Mouse (Mus musculus) MEL (cell line): ENCODE results near the gene Dnah14. TPM values are rescaled to one million over a fixed set of nuclear protein-coding genes. Genes with fewer than 3 reads are reported as not detected.

Experiments used
- DNase-seq: peaks from one replicate; pipeline ENCODE4 v3.0.0; 2011; ENCODE audit warnings: low read depth, low spot score
- H3K27ac ChIP-seq: 2 replicates; pipeline ENCODE4 v1.5.1; 2012; ENCODE audit warnings: low read depth, mild to moderate bottlenecking, control low read depth, low read length, moderate library complexity; ENCODE audit not compliant: control insufficient read depth
- H3K27me3 ChIP-seq, 2 experiments: fragments of 150-350 bp in 1 of 2; sonication (generic) in 1 of 2; 2 replicates each; pipeline ENCODE4 v1.6.1; 2012; ENCODE audit warnings: low read length in 2 of 2, mild to moderate bottlenecking in 2 of 2, improper control_type of control experiment in 1 of 2, moderate library complexity in 1 of 2; ENCODE audit not compliant: insufficient read depth in 2 of 2, control insufficient read depth in 1 of 2
- H3K36me3 ChIP-seq, 2 experiments: 2 replicates each; pipeline ENCODE4 v1.6.1; 2012 to 2014; ENCODE audit warnings: low read length in 2 of 2, improper control_type of control experiment in 1 of 2, inconsistent platforms in 1 of 2, mild to moderate bottlenecking in 1 of 2; ENCODE audit not compliant: insufficient read depth in 2 of 2, control insufficient read depth in 1 of 2
- H3K4me1 ChIP-seq, 2 experiments: fragments of 150-350 bp in 1 of 2; sonication (generic) in 1 of 2; 2 replicates each; pipeline ENCODE4 v1.6.1; 2012; ENCODE audit warnings: low read length in 2 of 2, improper control_type of control experiment in 1 of 2, mild to moderate bottlenecking in 1 of 2; ENCODE audit not compliant: insufficient read depth in 2 of 2, control insufficient read depth in 1 of 2
- H3K4me3 ChIP-seq, 2 experiments: fragments of 150-350 bp in 1 of 2; sonication (generic) in 1 of 2; 2 replicates each; pipeline ENCODE4 v1.5.1; 2012; ENCODE audit warnings: low read depth in 2 of 2, low read length in 2 of 2, mild to moderate bottlenecking in 2 of 2, moderate library complexity in 2 of 2, control low read depth in 1 of 2, improper control_type of control experiment in 1 of 2; ENCODE audit not compliant: control insufficient read depth in 1 of 2, insufficient read depth in 1 of 2
- H3K79me2 ChIP-seq: 2 replicates; pipeline ENCODE4 v1.6.1; 2012; ENCODE audit warnings: mild to moderate bottlenecking, low read length, moderate library complexity; ENCODE audit not compliant: control insufficient read depth, poor library complexity, insufficient read depth
- H3K9ac ChIP-seq: 2 replicates; pipeline ENCODE4 v1.6.1; 2012; ENCODE audit warnings: low read depth, mild to moderate bottlenecking, control low read depth, low read length, moderate library complexity; ENCODE audit not compliant: control insufficient read depth, poor library complexity, severe bottlenecking
- H3K9me3 ChIP-seq: fragments of 150-350 bp; sonication (generic); replicated peaks from 2 replicates; pipeline ENCODE4 v1.6.1; 2012; ENCODE audit warnings: mild to moderate bottlenecking, low read length, improper control_type of control experiment, moderate library complexity; ENCODE audit not compliant: insufficient read depth
- CHD2 ChIP-seq: IDR thresholded peaks from 2 replicates; pipeline ENCODE4 v1.6.1; 2011; ENCODE audit warnings: low read length, improper control_type of control experiment
- CTCF ChIP-seq, 3 experiments: IDR thresholded peaks in 2 of 3; conservative IDR thresholded peaks in 1 of 3; 2 replicates each; pipeline ENCODE4 v1.5.1; 2011 to 2012; ENCODE audit warnings: low read length in 3 of 3, low read depth in 2 of 3, mild to moderate bottlenecking in 2 of 3, improper control_type of control experiment in 1 of 3, inconsistent platforms in 1 of 3, mixed read lengths in 1 of 3, moderate library complexity in 1 of 3; ENCODE audit not compliant: control insufficient read depth in 1 of 3, insufficient read depth in 1 of 3, poor library complexity in 1 of 3, severe bottlenecking in 1 of 3
- E2F4 ChIP-seq: IDR thresholded peaks from 2 replicates; pipeline ENCODE4 v1.6.1; 2011; ENCODE audit warnings: low read depth, low read length, improper control_type of control experiment, borderline replicate concordance
- ETS1 ChIP-seq: IDR thresholded peaks from 2 replicates; pipeline ENCODE4 v1.6.1; 2012; ENCODE audit warnings: low read depth, mild to moderate bottlenecking, inconsistent platforms, low read length, improper control_type of control experiment, moderate library complexity
- GABPA ChIP-seq: IDR thresholded peaks from 2 replicates; pipeline ENCODE4 v1.6.1; 2012; ENCODE audit warnings: low read depth, mild to moderate bottlenecking, inconsistent platforms, low read length, improper control_type of control experiment, moderate library complexity
- GATA1 ChIP-seq: IDR thresholded peaks from 2 replicates; pipeline ENCODE4 v1.6.1; 2011; ENCODE audit warnings: low read depth, low read length, improper control_type of control experiment
- KAT2A ChIP-seq: conservative IDR thresholded peaks from 2 replicates; pipeline ENCODE4 v1.6.1; 2012; ENCODE audit warnings: low read depth, low read length, improper control_type of control experiment, inconsistent platforms
- MAFK ChIP-seq: IDR thresholded peaks from 2 replicates; pipeline ENCODE4 v1.6.1; 2011; ENCODE audit warnings: low read depth, mild to moderate bottlenecking, low read length, improper control_type of control experiment, borderline replicate concordance
- MAX ChIP-seq: IDR thresholded peaks from 2 replicates; pipeline ENCODE4 v1.6.1; 2011; ENCODE audit warnings: low read length, improper control_type of control experiment
- MAZ ChIP-seq: IDR thresholded peaks from 2 replicates; pipeline ENCODE4 v1.6.1; 2012; ENCODE audit warnings: low read depth, mild to moderate bottlenecking, inconsistent platforms, low read length, improper control_type of control experiment
- MEF2A ChIP-seq: IDR thresholded peaks from 2 replicates; pipeline ENCODE4 v1.6.1; 2014; ENCODE audit warnings: low read depth, mild to moderate bottlenecking, inconsistent platforms, low read length, improper control_type of control experiment; ENCODE audit not compliant: poor library complexity, insufficient replicate concordance, severe bottlenecking; ENCODE audit errors: extremely low read depth
- MXI1 ChIP-seq: IDR thresholded peaks from 2 replicates; pipeline ENCODE4 v1.6.1; 2011; ENCODE audit warnings: mild to moderate bottlenecking, low read depth, low read length, improper control_type of control experiment
- MYB ChIP-seq: IDR thresholded peaks from 2 replicates; pipeline ENCODE4 v1.6.1; 2011; ENCODE audit warnings: mild to moderate bottlenecking, low read depth, low read length, improper control_type of control experiment
- MYC ChIP-seq: IDR thresholded peaks from 2 replicates; pipeline ENCODE4 v1.6.1; 2011; ENCODE audit warnings: low read depth, mild to moderate bottlenecking, low read length, improper control_type of control experiment, moderate library complexity
- NRF1 ChIP-seq: IDR thresholded peaks from 2 replicates; pipeline ENCODE4 v1.6.1; 2014; ENCODE audit warnings: low read depth, mild to moderate bottlenecking, inconsistent platforms, low read length, improper control_type of control experiment, moderate library complexity; ENCODE audit not compliant: poor library complexity, insufficient read depth, severe bottlenecking
- RAD21 ChIP-seq: IDR thresholded peaks from 2 replicates; pipeline ENCODE4 v1.6.1; 2011; ENCODE audit warnings: mild to moderate bottlenecking, low read depth, low read length, improper control_type of control experiment
- RCOR1 ChIP-seq: IDR thresholded peaks from 2 replicates; pipeline ENCODE4 v1.6.1; 2012; ENCODE audit warnings: low read depth, mild to moderate bottlenecking, inconsistent platforms, low read length, improper control_type of control experiment
- SMC3 ChIP-seq: IDR thresholded peaks from 2 replicates; pipeline ENCODE4 v1.6.1; 2011; ENCODE audit warnings: low read depth, low read length, improper control_type of control experiment
- TAL1 ChIP-seq: IDR thresholded peaks from 2 replicates; pipeline ENCODE4 v1.6.1; 2012; ENCODE audit warnings: mild to moderate bottlenecking, inconsistent platforms, low read length, moderate library complexity, mixed read lengths
- TCF12 ChIP-seq: IDR thresholded peaks from 2 replicates; pipeline ENCODE4 v1.6.1; 2014; ENCODE audit warnings: low read depth, mild to moderate bottlenecking, inconsistent platforms, low read length, improper control_type of control experiment, moderate library complexity
- UBTF ChIP-seq: IDR thresholded peaks from 2 replicates; pipeline ENCODE4 v1.6.1; 2012; ENCODE audit warnings: low read depth, mild to moderate bottlenecking, inconsistent platforms, low read length, improper control_type of control experiment, moderate library complexity, borderline replicate concordance; ENCODE audit not compliant: insufficient read depth
- ZC3H11A ChIP-seq: IDR thresholded peaks from 2 replicates; pipeline ENCODE4 v1.6.1; 2012; ENCODE audit warnings: low read depth, mild to moderate bottlenecking, inconsistent platforms, low read length, improper control_type of control experiment
- ZKSCAN1 ChIP-seq: IDR thresholded peaks from 2 replicates; pipeline ENCODE4 v1.6.1; 2012; ENCODE audit warnings: low read depth, mild to moderate bottlenecking, inconsistent platforms, low read length, improper control_type of control experiment, moderate library complexity
- ZNF384 ChIP-seq: IDR thresholded peaks from 2 replicates; pipeline ENCODE4 v1.6.1; 2012; ENCODE audit warnings: low read depth, mild to moderate bottlenecking, inconsistent platforms, low read length, improper control_type of control experiment
- polyA plus RNA-seq, 2 experiments: library from polyadenylated mRNA; stranded (reverse) in 1 of 2; unstranded in 1 of 2; fragments of >175 nt in 1 of 2; fragments of >200 nt in 1 of 2; gene quantifications; 2 replicates each; pipeline versions ENCODE4 v1.2.1 to v1.2.4; 2012; ENCODE audit warnings: low replicate concordance in 2 of 2, low read depth in 1 of 2; ENCODE audit not compliant: insufficient read length in 2 of 2, insufficient read depth in 1 of 2, missing spikeins in 1 of 2
- total RNA-seq: library from RNA; depleted of rRNA; stranded (reverse); fragments of 300-350 nt; gene quantifications from 2 replicates; pipeline ENCODE4 v1.2.3, GENCODE M21; 2012

Gene Dnah14
- total and polyA plus RNA-seq, 3 experiments: 0.77 to 1.2 TPM; not detected in 1

- Histone ChIP-seq H3K36me3 (peaks cover 0 to under 1% of the 10 kb centered on the region in 2 experiments; a peak in 1 of 4 replicates), H3K27me3 (peaks cover 0 to 1% of the 10 kb centered on the region in 2 experiments; a peak in 1 of 4 replicates), H3K79me2 (no peaks in the 10 kb centered on the region), H3K4me3 (no peak overlapping the region), H3K9me3 (no peaks in the 10 kb centered on the region), H3K4me1 (peaks cover 0 to 3% of the 10 kb centered on the region in 2 experiments; a peak in 2 of 4 replicates)
- peak; percentile 78 for DNase-seq
- TF ChIP-seq MAFK: no peak
- TF ChIP-seq NRF1: no peak
- TF ChIP-seq CTCF (IDR thresholded peaks at IDR 0.05 in 2 of 3, conservative IDR thresholded peaks at IDR 0.05 in 1 of 3; ENCODE audit: control insufficient read depth in 1 of 3, insufficient read depth in 1 of 3, low read depth in 2 of 3, low read length in 3 of 3, poor library complexity in 1 of 3, severe bottlenecking in 1 of 3): peak; percentile 69 to 97 (median 86)
- TF ChIP-seq GATA1: no peak
- peak; percentile 92 for TF ChIP-seq SMC3
- peak; percentile 85 for TF ChIP-seq ZC3H11A
- TF ChIP-seq MAX: no peak
- no peak for TF ChIP-seq MEF2A
- TF ChIP-seq RCOR1: no peak
- no peak for TF ChIP-seq E2F4
- no peak for TF ChIP-seq ZKSCAN1
- peak; percentile 95 for TF ChIP-seq RAD21
- no peak for TF ChIP-seq GABPA
- TF ChIP-seq TAL1: no peak
- TF ChIP-seq TCF12: no peak
- TF ChIP-seq MYC: no peak
- TF ChIP-seq ETS1: no peak
- no peak for TF ChIP-seq MYB
- no peak for TF ChIP-seq MXI1
- TF ChIP-seq CHD2: no peak
- no peak for TF ChIP-seq KAT2A
- TF ChIP-seq ZNF384: no peak
- no peak for TF ChIP-seq UBTF
- TF ChIP-seq MAZ: no peak
- TF ChIP-seq, all 39 proteins: peak for 4
- H3K9ac ChIP-seq: no peak overlapping the region
- no peak overlapping the region for H3K27ac ChIP-seq
Observed at GRCm38 (mm10) chr1:181545044-181545772, 31.2 kb upstream of the Dnah14 start.
